Mouse (Mus musculus) limb, embryonic 13.5 days (tissue): ENCODE measurements at regions not wholly inside any gene's neighbourhood (a gene's known extent, or its start where the extent isn't known, plus 50 kb on each side); places are given as distances from the start of the nearest gene placed in this dataset.

Experiments used
- ATAC-seq: fragments of 200-750 bp; cut with Nextera tagmentation; 2 replicates; pipeline ENCODE4 v1.8.0; 2017; ENCODE audit warnings: low read depth, moderate number of reproducible peaks, moderate TSS enrichment; ENCODE audit not compliant: low FRiP score
- H3K27ac ChIP-seq: fragments of 300-500 bp; sonication (generic); 2 replicates; pipeline ENCODE4 v1.5.1; 2015; ENCODE audit warnings: inconsistent platforms, mild to moderate bottlenecking, moderate library complexity
- H3K27me3 ChIP-seq: fragments of 300-500 bp; sonication (generic); 2 replicates; pipeline ENCODE4 v1.6.1; 2015; ENCODE audit warnings: mild to moderate bottlenecking, inconsistent platforms
- H3K36me3 ChIP-seq: fragments of 300-500 bp; sonication (generic); 2 replicates; pipeline ENCODE4 v1.6.1; 2015; ENCODE audit warnings: inconsistent platforms, mild to moderate bottlenecking, moderate library complexity
- H3K4me1 ChIP-seq: fragments of 300-500 bp; sonication (generic); 2 replicates; pipeline ENCODE4 v1.6.1; 2015; ENCODE audit warnings: inconsistent platforms
- H3K4me2 ChIP-seq: fragments of 300-500 bp; sonication (generic); replicated peaks from 2 replicates; pipeline ENCODE4 v1.6.1; 2015; ENCODE audit warnings: inconsistent platforms, mild to moderate bottlenecking, moderate library complexity
- H3K4me3 ChIP-seq: fragments of 300-500 bp; sonication (generic); 2 replicates; pipeline ENCODE4 v1.5.1; 2015; ENCODE audit warnings: moderate library complexity, mild to moderate bottlenecking, inconsistent platforms
- H3K9ac ChIP-seq: fragments of 300-500 bp; sonication (generic); 2 replicates; pipeline ENCODE4 v1.6.1; 2015; ENCODE audit warnings: mild to moderate bottlenecking, inconsistent platforms
- H3K9me3 ChIP-seq: fragments of 300-500 bp; sonication (generic); 2 replicates; pipeline ENCODE4 v1.6.1; 2016; ENCODE audit warnings: inconsistent platforms
- WGBS: fragments of 180-500 bp; shearing (Covaris S2); methylation state at CpG from one replicate; pipeline ENCODE4 v1.1.7; 2015; 5-methylcytosine and 5-hydroxymethylcytosine counted together

GRCm38 (mm10) chr4:106254761-106255475 lies 61.1 kb upstream of the Usp24 start:
- Histone ChIP-seq H3K4me3 (no peak overlapping the region), H3K36me3 (no peaks in the 10 kb centered on the region), H3K9me3 (0 out of 2 replicates have a peak, but pooled peaks cover 3% of the 10 kb centered on the region), H3K4me2 (no peak overlapping the region), H3K27ac (no peak overlapping the region), H3K9ac (no peak overlapping the region), H3K27me3 (0 out of 2 replicates have a peak, but pooled peaks cover 2% of the 10 kb centered on the region), H3K4me1 (peaks cover 17% of the 10 kb centered on the region)
- ATAC-seq: no peak
- 76% methylated on average over 3 of the region's 3 CpGs for WGBS

GRCm38 (mm10) chr4:106255959-106256609 lies 59.9 kb upstream of the Usp24 start:
- Histone ChIP-seq H3K9me3 (0 out of 2 replicates have a peak, but pooled peaks cover 3% of the 10 kb centered on the region), H3K27me3 (0 out of 2 replicates have a peak, but pooled peaks cover 2% of the 10 kb centered on the region), H3K36me3 (no peaks in the 10 kb centered on the region), H3K27ac (peak overlapping the region; percentile 65; the same call in 1 of the 2 replicates), H3K4me1 (peaks cover 17% of the 10 kb centered on the region), H3K4me2 (no peak overlapping the region), H3K9ac (no peak overlapping the region), H3K4me3 (no peak overlapping the region)
- ATAC-seq: peak; percentile 69

- Histone ChIP-seq H3K4me3 (no peak overlapping the region), H3K27ac (no peak overlapping the region), H3K4me2 (no peak overlapping the region), H3K9me3 (no peaks in the 10 kb centered on the region), H3K27me3 (0 out of 2 replicates have a peak, but pooled peaks cover 2% of the 10 kb centered on the region), H3K4me1 (peaks cover 19% of the 10 kb centered on the region), H3K36me3 (no peaks in the 10 kb centered on the region), H3K9ac (no peak overlapping the region)
- ATAC-seq: no peak
- 76% methylated on average over 3 of the region's 3 CpGs for WGBS
Measured at GRCm38 (mm10) chr4:106261404-106261803, 54.6 kb upstream of the Usp24 start.

- 67% methylated on average over 3 of the region's 3 CpGs for WGBS
- no peak for ATAC-seq
Measured at GRCm38 (mm10) chr4:106261901-106262560, 54.0 kb upstream of the Usp24 start.

GRCm38 (mm10) chr4:106262751-106263725 lies 53.0 kb upstream of the Usp24 start:
- Histone ChIP-seq H3K27ac (no peak overlapping the region), H3K9ac (no peak overlapping the region), H3K27me3 (no peaks in the 10 kb centered on the region), H3K4me3 (no peak overlapping the region), H3K4me2 (no peak overlapping the region), H3K36me3 (no peaks in the 10 kb centered on the region), H3K9me3 (no peaks in the 10 kb centered on the region), H3K4me1 (peaks cover 11% of the 10 kb centered on the region)
- WGBS: 81% methylated on average over 9 of the region's 9 CpGs
- no peak for ATAC-seq

More at GRCm38 (mm10) chr4:106261901-106262560, 54.0 kb upstream of the Usp24 start:
- no peak overlapping the region for H3K4me2 ChIP-seq
- no peaks in the 10 kb centered on the region for H3K36me3 ChIP-seq
- no peak overlapping the region for H3K27ac ChIP-seq
- no peaks in the 10 kb centered on the region for H3K9me3 ChIP-seq
- no peak overlapping the region for H3K9ac ChIP-seq
- peaks cover 13% of the 10 kb centered on the region for H3K4me1 ChIP-seq
- 0 out of 2 replicates have a peak, but pooled peaks cover under 1% of the 10 kb centered on the region for H3K27me3 ChIP-seq
- no peak overlapping the region for H3K4me3 ChIP-seq
